Mouse (Mus musculus) embryonic fibroblast, embryonic 13.5 days (primary cell): ENCODE measurements around the gene Cd83.

Experiments
- CTCF ChIP-seq: IDR thresholded peaks from 2 replicates; pipeline ENCODE4 v1.5.1; 2011; ENCODE audit warnings: mild to moderate bottlenecking, control low read depth, low read length, moderate library complexity, borderline replicate concordance; ENCODE audit not compliant: insufficient read depth
- POLR2A ChIP-seq: IDR thresholded peaks from 2 replicates; pipeline ENCODE4 v1.6.1; 2011; ENCODE audit warnings: low read depth, mild to moderate bottlenecking, control low read depth, low read length, moderate library complexity

- TF ChIP-seq CTCF (no peak), POLR2A (no peak)
These were observed 41.9 kb upstream of the Cd83 start for GRCm38 (mm10) chr13:43742677-43743076.
